Mouse (Mus musculus) kidney, postnatal 0 days (tissue): Measurements from ENCODE around the gene Plb1. TPM values are rescaled to one million over a fixed set of nuclear protein-coding genes. Genes with fewer than 3 reads are reported as not detected.
A peak's percentile ranks its signal among the peaks of the same experiment; 100 is the strongest.

ENCODE experiments used
- ATAC-seq: fragments of 200-750 bp; cut with Nextera tagmentation; replicated peaks from 2 replicates; pipeline ENCODE4 v1.8.0; 2017; ENCODE audit warnings: low read depth, moderate number of reproducible peaks, moderate TSS enrichment, moderate library complexity; ENCODE audit not compliant: low FRiP score
- DNase-seq: peaks from one replicate; pipeline ENCODE4 v3.0.0-alpha.2; 2016; ENCODE audit warnings: low spot score
- H3K27ac ChIP-seq: fragments of 300-500 bp; sonication (generic); 2 replicates; pipeline ENCODE4 v1.5.1; 2014; ENCODE audit warnings: mild to moderate bottlenecking
- H3K27me3 ChIP-seq: fragments of 300-500 bp; sonication (generic); 2 replicates; pipeline ENCODE4 v1.6.1; 2014; ENCODE audit warnings: low read length, mixed read lengths; ENCODE audit not compliant: insufficient read depth
- H3K36me3 ChIP-seq: fragments of 300-500 bp; sonication (generic); 2 replicates; pipeline ENCODE4 v1.6.1; 2014; ENCODE audit warnings: low read length, mixed read lengths; ENCODE audit not compliant: insufficient read depth
- H3K4me1 ChIP-seq: fragments of 300-500 bp; sonication (generic); replicated peaks from 2 replicates; pipeline ENCODE4 v1.6.1; 2014; ENCODE audit warnings: antibody characterized with exemption, low read length, mixed read lengths; ENCODE audit not compliant: insufficient read depth
- H3K4me2 ChIP-seq: fragments of 300-500 bp; sonication (generic); 2 replicates; pipeline ENCODE4 v1.6.1; 2014; ENCODE audit warnings: mild to moderate bottlenecking, low read length, moderate library complexity, mixed read lengths
- H3K4me3 ChIP-seq: fragments of 300-500 bp; sonication (generic); replicated peaks from 2 replicates; pipeline ENCODE4 v1.5.1; 2014; ENCODE audit warnings: low read depth, low read length
- H3K9ac ChIP-seq: fragments of 300-500 bp; sonication (generic); 2 replicates; pipeline ENCODE4 v1.6.1; 2014; ENCODE audit warnings: low read depth, low read length
- H3K9me3 ChIP-seq: fragments of 300-500 bp; sonication (generic); replicated peaks from 2 replicates; pipeline ENCODE4 v1.6.1; 2016; ENCODE audit warnings: low read length, inconsistent platforms, mixed read lengths
- CTCF ChIP-seq: IDR thresholded peaks from 2 replicates; pipeline ENCODE4 v1.5.1; 2016; ENCODE audit warnings: antibody characterized with exemption, low read depth, mild to moderate bottlenecking, moderate library complexity
- WGBS: fragments of 180-500 bp; shearing (Covaris S2); extraction: QIAGEN DNeasy Blood & Tissue Kit; methylation state at CpG from one replicate; pipeline ENCODE4 v1.1.7; 2014; 5-methylcytosine and 5-hydroxymethylcytosine counted together
- polyA plus RNA-seq: library from polyadenylated mRNA; unstranded; fragments of >200 nt; fragmentation: Nextera tagmentation; extraction: Ambion mirVana; gene quantifications from 2 replicates; pipeline ENCODE4 v1.2.1, GENCODE M21; 2015

The Plb1 gene
- polyA plus RNA-seq, 1 experiment from 2014 or later: 0.36 TPM

GRCm38 (mm10) chr5:32361441-32362235, 129.1 kb downstream of the Plb1 start:
- DNase-seq: no peak
- Histone ChIP-seq H3K4me3 (no peak overlapping the region), H3K27ac (no peak overlapping the region), H3K36me3 (no peaks in the 10 kb centered on the region), H3K4me1 (no peaks in the 10 kb centered on the region), H3K4me2 (no peak overlapping the region), H3K9me3 (no peaks in the 10 kb centered on the region), H3K27me3 (no peaks in the 10 kb centered on the region), H3K9ac (no peak overlapping the region)
- TF ChIP-seq CTCF: no peak
- ATAC-seq: no peak
- 87% methylated on average over 3 of the region's 3 CpGs for WGBS

GRCm38 (mm10) chr5:32369391-32369790, 136.9 kb downstream of the Plb1 start:
- DNase-seq (no peak), ATAC-seq (no peak)
- H3K9me3 ChIP-seq: no peaks in the 10 kb centered on the region
- no peak overlapping the region for H3K4me2 ChIP-seq
- H3K4me3 ChIP-seq: no peak overlapping the region
- H3K36me3 ChIP-seq: no peaks in the 10 kb centered on the region
- 68% methylated on average over 1 of the region's 1 CpGs for WGBS
- no peaks in the 10 kb centered on the region for H3K27me3 ChIP-seq
- H3K27ac ChIP-seq: no peak overlapping the region
- no peak overlapping the region for H3K9ac ChIP-seq
- no peaks in the 10 kb centered on the region for H3K4me1 ChIP-seq
- TF ChIP-seq CTCF: no peak

- Histone ChIP-seq H3K9me3 (no peaks in the 10 kb centered on the region), H3K9ac (no peak overlapping the region), H3K27ac (no peak overlapping the region), H3K27me3 (no peaks in the 10 kb centered on the region), H3K4me1 (no peaks in the 10 kb centered on the region), H3K4me3 (no peak overlapping the region), H3K36me3 (no peaks in the 10 kb centered on the region), H3K4me2 (no peak overlapping the region)
- DNase-seq: no peak
- TF ChIP-seq CTCF: no peak
- ATAC-seq: no peak
- WGBS: 91% methylated on average over 5 of the region's 5 CpGs
These were observed 138.7 kb downstream of the Plb1 start for GRCm38 (mm10) chr5:32371239-32371638.

GRCm38 (mm10) chr5:32378546-32378945, 146.0 kb downstream of the Plb1 start:
- H3K9me3 ChIP-seq: no peaks in the 10 kb centered on the region
- no peak overlapping the region for H3K27ac ChIP-seq
- H3K36me3 ChIP-seq: no peaks in the 10 kb centered on the region
- ATAC-seq: 0 out of 2 replicates have a peak, but pooled peaks have one; percentile 33
- H3K4me2 ChIP-seq: no peak overlapping the region
- H3K4me1 ChIP-seq: 0 out of 2 replicates have a peak, but pooled peaks cover 4% of the 10 kb centered on the region
- 24% methylated on average over 3 of the region's 3 CpGs for WGBS
- no peak for DNase-seq
- H3K9ac ChIP-seq: no peak overlapping the region
- no peak for TF ChIP-seq CTCF
- H3K4me3 ChIP-seq: no peak overlapping the region
- no peaks in the 10 kb centered on the region for H3K27me3 ChIP-seq

DNA sequence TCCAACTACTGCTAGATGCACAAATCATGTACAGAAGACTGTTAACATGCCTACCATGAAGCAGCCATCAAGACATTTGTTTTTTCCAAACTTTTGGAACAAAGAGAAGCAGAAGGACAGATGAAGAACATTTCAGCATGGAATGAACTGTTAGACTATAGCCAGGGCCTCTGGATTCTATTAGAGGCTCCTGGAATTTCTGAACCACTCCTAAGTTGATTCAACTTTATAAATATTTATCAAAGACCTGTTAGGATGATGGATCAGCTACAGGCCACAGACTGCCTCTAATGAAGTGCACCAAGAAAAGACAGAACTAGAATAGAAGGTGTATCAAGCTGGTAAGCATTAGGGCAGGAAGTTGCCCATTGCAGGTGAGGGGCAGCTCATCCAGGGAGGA, 156.1 kb downstream of the Plb1 start:
- Histone ChIP-seq H3K9me3 (no peaks in the 10 kb centered on the region), H3K27me3 (no peaks in the 10 kb centered on the region), H3K4me1 (no peaks in the 10 kb centered on the region), H3K27ac (no peak overlapping the region), H3K9ac (no peak overlapping the region), H3K4me2 (no peak overlapping the region), H3K4me3 (no peak overlapping the region), H3K36me3 (no peaks in the 10 kb centered on the region)
- DNase-seq (no peak), ATAC-seq (no peak)
- TF ChIP-seq CTCF: no peak

GRCm38 (mm10) chr5:32390295-32390694, 157.8 kb downstream of the Plb1 start:
- ATAC-seq (no peak), DNase-seq (no peak)
- no peak overlapping the region for H3K27ac ChIP-seq
- H3K9ac ChIP-seq: no peak overlapping the region
- H3K36me3 ChIP-seq: no peaks in the 10 kb centered on the region
- H3K27me3 ChIP-seq: no peaks in the 10 kb centered on the region
- TF ChIP-seq CTCF: no peak
- no peaks in the 10 kb centered on the region for H3K4me1 ChIP-seq
- H3K4me3 ChIP-seq: no peak overlapping the region
- no peaks in the 10 kb centered on the region for H3K9me3 ChIP-seq
- WGBS: 77% methylated on average over 5 of the region's 5 CpGs
- no peak overlapping the region for H3K4me2 ChIP-seq

DNA sequence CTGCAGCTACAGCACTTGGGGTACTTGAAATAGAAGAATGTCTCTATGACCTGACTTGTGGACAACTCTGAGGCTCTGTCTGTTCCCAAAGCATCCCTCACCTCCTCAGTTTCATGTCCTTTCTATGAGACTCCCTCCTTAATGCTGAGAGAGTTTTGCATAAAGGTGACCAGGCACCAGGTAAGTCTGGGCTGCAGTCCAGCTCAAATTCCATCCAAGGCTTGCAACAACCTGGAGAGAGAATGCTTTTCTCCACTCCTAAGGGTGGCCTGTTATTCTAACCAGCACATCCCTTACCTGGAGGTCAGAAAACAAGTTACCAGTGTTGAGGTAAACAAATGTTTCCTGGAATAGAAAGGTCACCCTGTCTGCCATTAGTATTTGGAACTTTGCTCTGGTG, 159.8 kb downstream of the Plb1 start:
- TF ChIP-seq CTCF: no peak
- Histone ChIP-seq H3K9me3 (no peaks in the 10 kb centered on the region), H3K9ac (no peak overlapping the region), H3K4me2 (no peak overlapping the region), H3K27ac (no peak overlapping the region), H3K36me3 (no peaks in the 10 kb centered on the region), H3K27me3 (no peaks in the 10 kb centered on the region), H3K4me1 (no peaks in the 10 kb centered on the region), H3K4me3 (no peak overlapping the region)
- DNase-seq (no peak), ATAC-seq (no peak)
